Mouse (Mus musculus) embryonic fibroblast, embryonic 13.5 days (primary cell): ENCODE measurements at regions not wholly inside any gene's neighbourhood (a gene's known extent, or its start where the extent isn't known, plus 50 kb on each side); places are given as distances from the start of the nearest gene placed in this dataset.

Source experiments
- CTCF ChIP-seq: IDR thresholded peaks from 2 replicates; pipeline ENCODE4 v1.5.1; 2011; ENCODE audit warnings: mild to moderate bottlenecking, control low read depth, low read length, moderate library complexity, borderline replicate concordance; ENCODE audit not compliant: insufficient read depth
- POLR2A ChIP-seq: IDR thresholded peaks from 2 replicates; pipeline ENCODE4 v1.6.1; 2011; ENCODE audit warnings: low read depth, mild to moderate bottlenecking, control low read depth, low read length, moderate library complexity

DNA sequence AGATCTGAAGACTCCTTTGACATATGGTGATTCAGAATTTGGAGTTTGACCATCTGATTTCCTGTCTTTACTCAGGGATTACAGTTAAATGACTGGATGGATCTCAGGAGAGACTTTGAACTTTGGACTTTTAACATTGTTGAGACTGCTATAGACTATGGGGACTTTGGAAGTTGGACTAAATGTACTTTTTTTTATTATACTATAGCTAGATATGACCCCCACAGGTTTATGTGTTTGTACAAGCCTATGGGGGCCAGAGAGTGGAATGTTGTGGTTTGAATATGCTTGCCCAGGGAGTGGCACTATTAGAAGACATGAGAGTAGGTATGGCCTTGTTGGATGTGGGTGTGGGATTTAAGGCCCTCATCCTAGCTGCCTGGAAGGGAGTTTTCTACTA is 134.3 kb downstream of the Pcsk1 start:
- no peak for TF ChIP-seq CTCF
- no peak for TF ChIP-seq POLR2A
